Mouse (Mus musculus) regulatory T cell (primary cell): Measurements from ENCODE around the gene Coa7.
"Not testable (repeated sequence)": the region's sequence is repeated elsewhere in the genome, so short reads cannot be mapped to it uniquely, and the experiment has no call there.

Source experiments
- in situ Hi-C: fragments of 300-600 bp; cut with MboI, MseI; formaldehyde crosslinking; loops from one replicate; pipeline ENCODE4 v1.15.1; 2025; ENCODE audit warnings: high pct_unique_total_duplicates

The Coa7 gene

DNA sequence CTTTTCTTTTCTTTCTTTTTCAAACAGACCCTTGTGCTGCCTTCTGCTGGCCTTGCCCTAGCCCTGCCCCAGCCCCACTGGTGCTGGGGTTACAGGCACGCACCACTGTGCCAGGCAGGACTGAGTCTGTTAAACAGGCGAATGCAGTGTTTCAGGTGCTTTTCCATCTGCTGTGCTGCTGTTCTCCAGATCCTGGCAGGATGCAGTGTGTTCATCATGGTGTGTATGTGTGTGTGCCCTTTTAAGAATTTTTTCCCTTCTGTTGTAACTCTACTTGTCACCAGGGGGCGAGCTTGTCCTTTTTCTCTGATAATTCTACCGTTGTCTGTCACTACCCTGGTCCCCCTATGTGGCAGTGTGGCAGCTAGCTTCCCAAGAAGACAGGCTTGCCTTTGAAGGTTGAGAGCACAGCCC, 11.3 kb downstream of the Coa7 start:
- in situ Hi-C loops, result no loop called here

DNA sequence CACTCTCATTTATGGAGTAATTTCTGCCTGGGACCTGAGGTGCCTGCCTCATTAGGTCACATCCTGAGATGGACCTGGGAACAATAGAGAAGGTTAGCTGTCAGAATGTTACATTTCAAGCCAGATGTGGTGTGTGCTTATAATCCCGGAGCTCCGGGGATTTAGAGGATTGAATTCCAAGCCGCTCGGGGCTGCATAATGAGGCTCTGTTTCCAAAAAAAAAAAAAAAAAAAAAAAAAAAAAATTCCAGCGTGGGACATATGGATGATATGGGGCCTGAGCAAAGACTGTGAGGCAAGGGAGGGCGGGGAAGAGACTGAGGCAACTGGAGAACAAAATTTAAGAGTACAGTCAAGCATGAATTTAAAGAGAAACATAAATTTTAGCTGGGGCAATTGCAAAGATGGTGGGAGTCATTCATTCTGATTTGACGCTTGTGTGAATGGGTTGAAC, 16.7 kb downstream of the Coa7 start:
- in situ Hi-C loops, result no loop called here

GRCm38 (mm10) chr4:108345826-108346225, 17.9 kb downstream of the Coa7 start:
- in situ Hi-C loops, result no loop called here

DNA sequence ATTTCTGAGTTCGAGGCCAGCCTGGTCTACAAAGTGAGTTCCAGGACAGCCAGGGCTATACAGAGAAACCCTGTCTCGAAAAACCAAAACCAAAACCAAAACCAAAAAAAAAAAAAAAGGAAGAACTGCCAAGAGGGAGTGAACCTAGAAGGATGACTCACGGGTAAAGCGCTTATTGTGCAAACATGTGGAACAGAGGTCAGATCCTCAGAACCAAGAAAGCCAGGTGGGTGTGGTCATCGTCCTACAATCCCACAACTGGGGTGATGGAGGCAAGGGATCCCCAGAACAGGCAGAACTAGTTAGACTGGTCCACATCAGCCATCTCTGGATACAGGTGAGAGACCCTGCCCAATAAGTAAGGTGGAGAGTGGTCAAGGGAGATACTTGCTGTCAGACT, 19.2 kb downstream of the Coa7 start:
- in situ Hi-C loops, result no loop called here

- in situ Hi-C loops, result no loop called here
Measured at GRCm38 (mm10) chr4:108348256-108348875, 20.4 kb downstream of the Coa7 start.

DNA sequence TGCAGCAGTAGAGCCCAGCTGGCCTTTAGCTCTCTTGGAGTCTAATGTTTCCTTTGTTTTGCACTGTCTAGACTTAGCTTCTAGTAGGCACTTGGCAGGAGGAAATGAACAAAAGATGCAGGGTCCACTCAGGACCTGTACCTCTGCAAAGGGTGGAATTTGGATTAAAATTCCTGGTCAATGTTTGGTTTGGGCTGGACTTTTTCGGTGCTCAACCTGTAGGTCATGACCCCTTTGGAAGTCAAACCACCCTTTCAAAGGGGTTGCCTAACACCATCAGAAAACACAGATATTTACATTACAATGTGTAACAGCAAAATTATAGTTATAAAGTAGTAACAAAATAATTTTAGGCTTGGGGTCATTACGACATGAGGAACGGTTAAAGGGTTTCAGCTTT, 21.1 kb downstream of the Coa7 start:
- in situ Hi-C loops, result no loop called here

DNA sequence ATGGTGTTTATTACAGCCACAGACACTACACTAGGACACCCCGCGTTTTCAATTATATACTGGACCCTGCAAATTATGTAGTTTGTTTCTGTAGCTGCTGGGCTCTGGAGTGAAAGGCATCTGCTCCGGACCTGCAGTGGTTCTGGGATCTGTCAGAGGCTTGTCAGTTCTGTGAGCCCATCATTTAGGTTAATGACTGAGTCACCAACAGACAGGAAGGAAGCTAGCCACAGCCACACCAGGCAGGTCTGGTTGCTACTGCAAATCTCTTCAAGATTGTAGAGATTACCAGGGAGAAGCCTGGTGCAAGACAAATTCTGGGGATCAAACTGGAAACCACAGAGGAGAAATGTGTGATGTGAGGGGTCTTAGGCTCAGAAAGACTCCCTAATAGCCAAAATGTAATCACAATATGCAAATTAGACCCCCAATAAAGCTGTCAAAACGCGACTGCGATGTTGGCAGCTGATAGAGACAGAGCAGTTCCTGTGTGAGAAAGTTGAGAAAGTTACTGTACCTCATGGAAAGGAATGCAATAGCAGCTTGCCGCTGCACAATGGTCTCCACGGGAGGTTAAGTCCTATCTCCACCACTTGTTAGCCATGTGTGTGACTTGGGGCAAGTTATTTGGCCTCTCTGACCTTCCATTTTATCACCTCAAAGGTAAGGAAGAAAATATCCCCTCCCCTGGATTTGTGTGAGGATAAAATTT, 22.1 kb downstream of the Coa7 start:
- in situ Hi-C loops, result no loop called here

GRCm38 (mm10) chr4:108350819-108351218, 22.9 kb downstream of the Coa7 start:
- in situ Hi-C loops, result no loop called here

- in situ Hi-C loops, result not testable (repeated sequence)
Measured at GRCm38 (mm10) chr4:108353591-108353990, 25.7 kb downstream of the Coa7 start.

GRCm38 (mm10) chr4:108357458-108357857, 29.5 kb downstream of the Coa7 start:
- in situ Hi-C loops, result no loop called here

- in situ Hi-C loops, result no loop called here
Measured at GRCm38 (mm10) chr4:108358498-108358897, 30.6 kb downstream of the Coa7 start.

- in situ Hi-C loops, result no loop called here
Measured at GRCm38 (mm10) chr4:108360136-108361055, 32.5 kb downstream of the Coa7 start.

GRCm38 (mm10) chr4:108362321-108363261, 34.7 kb downstream of the Coa7 start:
- in situ Hi-C loops, result no loop called here

GRCm38 (mm10) chr4:108363355-108364110, 35.6 kb downstream of the Coa7 start:
- in situ Hi-C loops, result no loop called here

- in situ Hi-C loops, result no loop called here
Measured at GRCm38 (mm10) chr4:108364111-108364476, 36.2 kb downstream of the Coa7 start.

GRCm38 (mm10) chr4:108369254-108369653, 41.3 kb downstream of the Coa7 start:
- in situ Hi-C loops, result no loop called here

GRCm38 (mm10) chr4:108370409-108370808, 42.5 kb downstream of the Coa7 start:
- in situ Hi-C loops, result no loop called here

- in situ Hi-C loops, result no loop called here
Measured at GRCm38 (mm10) chr4:108371421-108371820, 43.5 kb downstream of the Coa7 start.

DNA sequence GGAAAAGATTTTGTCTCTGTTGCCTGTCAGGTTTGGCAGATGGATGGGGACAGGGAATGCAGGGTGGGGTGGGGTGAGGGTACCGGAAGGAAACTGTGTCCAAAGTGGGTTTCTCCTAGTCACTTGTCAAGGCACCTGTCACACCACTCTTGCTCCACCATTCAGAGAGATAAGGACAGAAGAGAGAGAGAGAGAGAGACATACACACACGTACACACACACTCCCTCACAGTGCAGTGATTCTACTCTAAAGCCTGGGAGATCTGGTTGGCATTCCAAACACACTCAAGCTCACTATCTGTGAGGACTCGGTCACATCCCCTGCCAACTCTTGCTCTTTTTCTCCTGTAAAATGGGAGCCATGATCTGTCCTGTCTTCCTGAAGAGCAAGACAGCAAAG, 44.2 kb downstream of the Coa7 start:
- in situ Hi-C loops, result no loop called here

DNA sequence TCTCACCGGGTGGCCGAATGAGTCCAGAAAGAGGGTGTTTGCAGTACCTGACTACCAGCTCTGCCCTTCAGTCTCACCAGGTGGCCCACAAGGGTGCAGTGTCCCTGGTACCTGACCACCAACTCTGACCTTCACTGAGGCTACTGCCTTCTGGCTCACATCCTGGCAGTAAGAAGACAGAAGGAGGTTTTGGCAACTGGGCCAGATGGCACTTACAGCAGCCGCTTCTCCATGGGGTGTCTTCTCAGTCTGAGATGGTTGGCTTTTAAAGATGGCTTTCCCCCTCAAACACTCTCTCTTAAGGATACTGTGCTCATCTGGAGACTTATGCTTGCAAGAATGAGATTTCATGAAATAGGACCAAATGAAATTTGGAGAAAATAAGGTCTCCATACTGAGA, 51.5 kb downstream of the Coa7 start:
- in situ Hi-C loops, result no loop called here

GRCm38 (mm10) chr4:108380146-108380545, 52.2 kb downstream of the Coa7 start:
- in situ Hi-C loops, result no loop called here
